Mouse (Mus musculus) lung, postnatal 36 days (tissue): ENCODE measurements at regions not wholly inside any gene's neighbourhood (a gene's known extent, or its start where the extent isn't known, plus 50 kb on each side); places are given as distances from the start of the nearest gene placed in this dataset.
A peak's percentile ranks its signal among the peaks of the same experiment; 100 is the strongest.

Experiments
- DNase-seq: peaks from one replicate; pipeline ENCODE4 v3.0.0; 2022; ENCODE audit warnings: mixed read lengths

DNA sequence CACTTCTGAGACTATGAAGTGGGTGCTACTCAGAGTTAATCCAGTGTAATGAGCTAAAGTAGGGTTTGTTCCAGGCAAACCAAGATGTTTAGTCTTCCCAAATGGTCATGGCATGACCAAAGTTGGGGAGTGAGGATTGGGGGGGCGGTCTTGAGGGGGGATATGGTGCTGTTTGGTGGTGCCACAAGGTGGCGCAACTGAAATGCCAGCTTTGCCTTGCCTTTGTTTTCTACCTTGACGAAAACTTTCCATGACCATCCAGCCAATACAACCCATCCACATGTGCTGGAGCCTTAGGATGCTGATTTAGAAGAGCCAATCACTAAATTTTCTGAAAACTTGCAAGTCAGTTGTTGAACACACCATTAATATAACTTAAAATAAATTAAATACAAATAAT lies 358.9 kb downstream of the Bcor start:
- DNase-seq: no peak

DNA sequence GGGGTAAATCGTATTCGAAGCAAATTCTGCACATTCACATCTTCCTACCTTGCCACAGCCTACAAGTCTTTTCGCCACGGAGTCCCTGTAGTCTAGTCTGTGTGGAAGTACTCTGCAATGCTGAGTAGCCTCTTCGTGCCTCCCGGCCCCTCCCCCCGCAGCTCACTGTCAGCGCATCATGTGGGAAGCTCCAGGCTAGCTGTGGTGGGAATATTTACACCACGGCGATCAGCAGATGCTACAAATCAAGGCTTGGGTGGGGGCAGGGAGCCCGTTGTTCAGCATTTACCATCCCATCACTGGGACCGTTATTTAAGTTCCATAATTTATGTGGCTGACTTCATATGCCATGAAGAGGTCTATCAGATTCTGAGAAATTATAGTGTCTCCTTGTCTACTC lies 358.5 kb downstream of the Bcor start:
- DNase-seq: no peak

DNA sequence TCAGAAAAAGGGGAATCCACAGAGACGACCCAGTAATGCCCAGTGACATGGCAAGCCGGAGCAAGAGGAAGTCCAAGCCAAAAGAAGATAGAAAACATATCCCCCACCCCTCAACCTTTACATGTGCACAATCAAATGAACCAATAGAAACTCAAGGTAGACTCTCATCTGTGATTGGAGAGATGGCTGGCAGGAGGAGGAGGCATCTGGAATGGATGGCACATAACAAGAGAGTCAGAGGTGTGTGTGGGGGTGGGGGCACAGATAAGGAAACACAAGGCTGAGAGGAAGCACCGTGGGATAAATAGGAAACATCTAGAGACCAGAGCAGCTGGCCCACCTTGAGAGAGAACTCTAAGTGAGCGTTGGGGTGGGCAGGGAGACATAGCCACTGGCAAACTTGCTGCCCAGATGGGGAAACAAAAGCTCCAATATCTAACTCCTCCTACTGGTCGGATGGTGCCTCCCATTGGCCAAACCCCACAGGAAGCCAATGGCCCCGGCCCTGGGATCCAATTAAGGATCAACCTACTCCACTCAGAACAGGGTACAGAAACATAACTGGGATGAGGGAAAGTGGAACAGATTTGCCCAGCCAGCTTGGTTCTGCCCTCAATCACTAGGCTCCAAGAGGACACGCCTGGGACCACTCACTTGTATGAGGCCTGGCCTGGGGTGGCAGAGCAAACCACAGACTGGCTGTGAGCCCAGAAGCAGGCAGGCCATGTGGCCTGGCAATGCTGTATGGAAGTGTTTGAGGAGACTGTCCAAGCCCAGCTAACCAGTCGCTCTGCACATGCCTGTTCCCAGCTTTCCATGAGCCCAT lies 357.9 kb downstream of the Bcor start:
- DNase-seq: peak; percentile 51

DNA sequence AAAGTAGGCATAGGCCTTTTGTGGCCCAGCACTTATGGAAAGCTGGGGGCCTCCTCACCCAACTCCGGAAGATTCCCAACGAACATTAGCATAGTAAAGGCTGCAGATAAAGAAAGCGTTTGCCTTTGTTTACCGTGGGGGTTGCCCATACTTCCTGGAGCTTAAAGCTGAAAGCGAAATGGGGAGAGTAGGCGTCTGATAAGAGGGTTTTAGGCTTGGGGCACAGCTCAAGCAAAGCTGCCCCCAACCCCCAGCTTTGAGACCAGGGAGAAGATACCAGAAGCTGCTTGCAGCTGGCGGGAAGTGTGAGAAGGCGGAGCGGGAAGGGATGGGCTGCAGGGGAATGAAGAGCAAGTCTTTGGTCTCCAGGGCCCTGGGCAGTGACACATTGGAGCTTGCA lies 356.9 kb downstream of the Bcor start:
- DNase-seq: no peak

DNA sequence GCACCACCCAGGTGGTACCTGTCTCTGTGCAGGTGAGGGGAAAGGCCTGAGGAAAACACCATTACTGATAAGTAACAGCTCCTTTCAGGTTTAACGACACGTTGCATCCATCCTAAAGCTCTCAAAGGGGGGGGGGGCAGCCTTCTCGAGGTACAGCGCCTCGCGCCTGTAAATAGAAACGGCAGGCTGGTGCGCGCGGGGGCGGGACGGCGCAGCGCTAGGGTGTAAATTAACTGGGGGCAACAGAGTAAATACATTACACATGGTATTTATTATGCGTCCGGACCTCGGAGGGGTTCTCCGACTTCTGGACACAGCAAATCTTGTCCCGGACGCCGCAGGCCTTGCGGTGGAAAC lies 353.3 kb downstream of the Bcor start:
- DNase-seq: no peak

DNA sequence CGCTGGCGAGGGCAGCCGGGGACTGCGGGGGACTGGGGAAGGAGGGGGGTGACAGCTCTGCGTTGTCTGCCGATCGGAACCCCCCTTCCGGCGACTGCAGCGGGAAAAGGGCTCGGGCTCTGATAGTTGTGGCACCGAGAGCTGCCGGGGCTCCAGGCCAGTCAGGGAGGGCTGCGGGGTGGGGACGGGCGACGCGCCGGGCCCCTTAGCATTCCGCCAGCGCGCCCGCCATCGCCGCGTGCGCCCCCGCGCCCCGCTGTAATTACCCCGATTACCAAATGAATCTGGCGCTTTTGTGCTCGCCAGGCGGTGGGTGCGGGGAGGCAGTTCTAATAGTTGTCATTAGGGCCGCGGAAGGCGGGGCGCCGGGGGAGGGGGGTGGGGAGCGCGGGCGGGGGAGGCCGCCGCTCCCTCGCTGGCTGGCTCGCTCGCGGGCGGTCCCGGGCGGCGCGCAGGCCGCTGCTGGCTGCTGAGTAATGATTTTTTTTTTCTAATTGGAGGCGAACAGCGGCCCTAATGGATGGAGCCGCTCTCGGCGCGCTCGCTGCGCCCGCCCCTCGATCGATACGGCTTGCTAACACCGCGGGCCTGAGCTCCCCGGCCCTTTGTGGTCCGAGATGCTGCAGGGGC lies 352.8 kb downstream of the Bcor start:
- DNase-seq: peak; percentile 34

DNA sequence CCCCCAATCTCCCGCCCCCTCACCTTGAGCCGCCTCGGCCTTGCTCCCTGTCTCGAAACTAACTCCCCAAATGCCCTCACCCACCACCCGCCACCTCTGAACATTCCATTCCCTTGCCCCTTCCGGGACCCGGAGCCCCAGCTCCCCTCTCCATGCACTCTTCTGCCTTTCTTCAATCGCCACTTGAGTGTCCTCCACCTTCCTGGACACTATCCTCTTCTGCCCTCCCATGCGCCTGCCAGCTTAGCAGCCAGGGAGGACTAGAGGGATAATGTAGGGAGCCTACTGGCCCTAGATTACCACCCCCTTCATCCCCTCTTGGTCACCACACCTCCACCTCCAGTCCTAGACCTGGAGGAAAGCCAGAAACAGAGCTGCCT lies 352.3 kb downstream of the Bcor start:
- no peak for DNase-seq

DNA sequence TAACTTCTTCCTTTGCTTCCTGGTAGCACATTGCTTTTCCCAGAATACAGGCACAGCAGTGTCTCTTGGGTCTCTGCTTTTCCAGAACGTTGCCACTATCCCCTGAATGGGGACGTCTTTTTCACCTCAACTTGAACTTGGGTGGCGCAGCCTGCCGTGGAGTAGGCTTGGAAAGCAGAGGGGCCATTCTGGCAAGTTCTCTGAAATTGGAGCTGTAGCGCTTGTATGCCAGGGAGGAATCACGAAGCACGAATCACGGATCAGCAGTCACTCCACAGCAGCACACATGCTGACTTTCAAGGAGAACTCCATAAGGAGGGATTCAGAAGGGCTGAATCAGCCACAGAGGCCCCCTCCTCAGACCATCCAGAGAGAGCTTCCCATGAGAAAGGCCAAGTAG lies 351.2 kb downstream of the Bcor start:
- no peak for DNase-seq

DNA sequence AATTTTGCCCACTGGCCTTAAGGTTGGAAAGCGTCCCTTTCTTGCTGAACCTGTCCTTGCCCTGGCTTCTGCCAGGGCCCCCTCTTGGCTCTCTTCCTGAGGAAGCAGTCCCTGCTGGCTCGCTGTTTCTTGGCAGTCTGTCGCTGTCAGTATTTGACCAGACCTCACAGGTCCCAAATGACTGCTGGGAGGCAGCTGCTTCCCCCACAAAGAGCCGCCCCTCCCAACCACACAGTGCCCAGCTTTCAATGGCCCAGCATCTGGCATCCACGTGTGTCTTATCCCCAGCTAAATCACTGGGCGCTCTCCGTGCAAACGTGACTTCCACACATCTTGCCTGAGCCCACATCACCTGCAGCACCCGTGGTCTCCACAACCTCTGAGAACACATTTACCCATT lies 345.3 kb downstream of the Bcor start:
- no peak for DNase-seq

DNA sequence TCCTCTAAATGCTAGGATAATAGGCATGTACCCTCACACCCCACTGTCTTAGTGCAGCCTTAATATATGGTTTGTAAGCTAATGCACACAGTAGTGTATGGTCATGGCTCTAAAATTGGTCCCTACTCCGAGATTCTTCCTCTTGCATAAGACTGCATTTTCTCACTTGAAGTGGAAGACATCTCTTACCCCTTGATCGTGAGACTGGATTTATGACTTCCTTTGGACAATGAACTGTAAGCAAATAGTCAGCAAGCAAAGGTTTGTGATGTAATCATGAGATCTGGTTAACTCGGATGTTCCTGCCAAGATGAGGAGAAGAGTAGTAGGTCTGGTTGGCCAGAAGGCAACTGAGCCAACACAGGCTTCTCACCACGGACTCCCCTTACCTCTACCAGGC lies 344.3 kb downstream of the Bcor start:
- DNase-seq: no peak

DNA sequence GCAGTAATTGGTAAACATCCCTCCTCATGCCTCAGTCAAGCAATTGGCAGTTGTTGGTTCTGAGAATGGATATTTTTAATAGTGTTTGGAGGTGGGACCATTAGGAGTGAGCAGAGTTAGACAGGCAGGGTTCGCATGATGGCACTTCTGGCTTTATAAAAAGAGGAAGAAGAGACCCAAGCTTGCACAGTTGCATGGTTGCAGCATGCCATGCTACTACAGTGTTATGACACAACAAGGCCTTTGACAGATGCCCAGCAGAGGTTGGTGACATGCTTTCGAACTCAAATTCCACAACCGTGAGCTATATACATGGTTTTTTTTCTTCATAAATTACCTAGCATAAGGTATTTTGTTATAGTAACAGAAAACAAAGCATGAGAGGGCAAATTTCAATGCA lies 341.5 kb downstream of the Bcor start:
- DNase-seq: no peak

DNA sequence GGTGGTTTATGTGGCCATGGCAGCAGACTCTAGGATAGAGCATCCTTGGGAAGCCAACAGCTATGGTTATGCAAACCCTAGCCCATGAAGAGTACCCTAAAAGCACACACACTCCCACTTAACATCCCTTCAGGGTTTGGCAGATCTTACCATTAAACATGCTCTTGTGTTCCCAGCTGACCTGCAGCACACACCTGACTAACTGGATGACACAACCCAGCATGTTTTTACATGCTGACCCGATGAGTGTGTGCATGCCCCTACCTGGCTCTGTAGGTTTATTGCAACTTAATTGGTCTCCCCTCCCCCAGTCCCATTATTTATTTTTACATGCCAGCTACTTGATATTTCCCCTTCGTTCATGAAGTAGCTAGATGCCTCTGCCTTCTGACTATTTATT lies 339.0 kb downstream of the Bcor start:
- no peak for DNase-seq

DNA sequence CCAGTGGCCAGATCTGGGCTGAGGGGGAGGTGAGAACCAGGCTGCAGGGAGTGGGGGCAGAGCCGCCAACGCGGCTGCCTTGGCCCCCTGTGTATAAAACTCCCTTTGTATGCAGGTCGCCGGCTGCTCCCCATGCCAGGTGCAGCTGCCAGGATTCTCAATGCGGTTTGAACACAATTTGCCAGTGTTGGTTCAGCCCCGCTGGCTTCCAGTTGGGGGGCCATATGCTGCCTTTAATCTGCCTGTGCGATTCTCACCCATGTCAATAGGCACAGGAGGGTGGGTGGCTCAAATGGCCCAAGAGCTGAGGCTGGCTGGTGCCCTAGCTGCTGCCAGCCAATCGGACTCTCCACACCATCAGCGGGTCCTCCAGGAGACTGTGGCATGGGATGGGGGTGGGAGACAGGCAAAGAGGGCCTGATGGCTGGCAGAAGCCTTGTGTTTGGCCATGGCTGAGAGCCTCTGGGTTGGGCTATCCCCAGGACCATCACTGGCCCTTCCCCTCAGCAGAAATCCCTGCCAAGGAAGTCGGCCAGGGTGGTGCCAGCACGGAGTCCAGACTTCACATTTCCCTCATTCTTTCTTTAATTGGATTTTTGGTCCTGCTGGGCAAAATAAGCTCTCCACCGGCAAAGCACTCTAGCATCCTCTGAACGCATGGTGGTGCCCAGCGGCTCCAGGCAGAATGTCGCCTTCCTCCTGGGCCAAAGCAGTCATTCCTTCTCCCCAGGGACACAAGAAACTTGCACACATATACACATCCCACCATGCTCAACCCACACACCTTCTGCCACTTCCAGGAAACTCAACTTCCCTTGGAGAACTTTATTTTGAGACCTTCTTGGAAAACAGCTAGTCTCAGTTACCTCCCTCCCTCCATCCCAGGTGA lies 338.0 kb downstream of the Bcor start:
- no peak for DNase-seq

DNA sequence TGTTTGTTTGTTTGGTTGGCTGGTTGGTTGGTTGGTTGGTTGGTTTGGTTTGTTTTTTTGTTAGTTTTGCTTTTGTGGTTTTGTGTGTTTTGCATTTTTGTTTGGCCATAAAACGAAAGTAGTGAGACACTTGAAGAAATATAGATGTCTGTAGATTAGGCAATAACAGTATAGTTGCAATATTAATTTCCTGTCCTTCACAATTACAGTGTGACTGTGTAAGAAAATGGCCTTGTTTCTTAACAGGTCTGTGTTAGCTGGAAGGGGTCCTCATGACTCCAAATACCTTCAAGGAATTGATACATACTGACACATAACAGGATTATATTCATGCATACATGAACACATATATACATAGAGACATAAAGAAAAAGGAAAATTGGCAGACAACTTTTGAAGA lies 334.2 kb downstream of the Bcor start:
- no peak for DNase-seq

DNA sequence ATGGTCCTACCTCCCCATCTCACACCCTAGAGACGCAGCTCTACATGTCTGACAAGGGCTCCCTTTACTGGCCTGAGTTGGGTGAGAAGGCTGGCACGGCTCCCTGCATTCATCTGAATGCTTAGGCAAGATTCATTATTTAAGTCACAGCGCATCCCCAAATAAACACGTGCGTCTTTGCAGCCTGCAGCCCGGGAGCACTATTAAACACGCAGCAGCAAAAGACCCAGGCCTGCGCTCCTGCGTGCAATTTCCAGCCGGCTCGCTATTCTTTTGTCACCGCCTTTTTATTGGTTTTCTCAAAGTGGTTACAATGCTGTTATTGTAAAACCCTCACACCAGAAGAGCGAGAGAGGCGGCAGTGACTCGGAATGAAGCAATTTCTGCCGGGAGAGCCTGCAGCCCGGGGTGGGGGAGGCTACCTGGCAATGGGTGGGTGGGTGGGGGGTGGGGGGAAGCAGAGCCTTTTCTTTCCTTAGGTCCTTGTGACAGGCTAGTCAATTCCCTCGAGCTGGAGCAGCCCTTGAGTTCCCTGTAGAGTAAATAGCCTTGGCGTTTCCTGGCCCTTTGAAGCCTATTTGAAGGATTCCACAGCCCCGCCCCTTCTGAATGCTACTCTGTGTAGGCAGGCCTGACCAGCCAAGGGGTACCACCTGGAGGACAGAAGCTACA lies 333.3 kb downstream of the Bcor start:
- DNase-seq: no peak

DNA sequence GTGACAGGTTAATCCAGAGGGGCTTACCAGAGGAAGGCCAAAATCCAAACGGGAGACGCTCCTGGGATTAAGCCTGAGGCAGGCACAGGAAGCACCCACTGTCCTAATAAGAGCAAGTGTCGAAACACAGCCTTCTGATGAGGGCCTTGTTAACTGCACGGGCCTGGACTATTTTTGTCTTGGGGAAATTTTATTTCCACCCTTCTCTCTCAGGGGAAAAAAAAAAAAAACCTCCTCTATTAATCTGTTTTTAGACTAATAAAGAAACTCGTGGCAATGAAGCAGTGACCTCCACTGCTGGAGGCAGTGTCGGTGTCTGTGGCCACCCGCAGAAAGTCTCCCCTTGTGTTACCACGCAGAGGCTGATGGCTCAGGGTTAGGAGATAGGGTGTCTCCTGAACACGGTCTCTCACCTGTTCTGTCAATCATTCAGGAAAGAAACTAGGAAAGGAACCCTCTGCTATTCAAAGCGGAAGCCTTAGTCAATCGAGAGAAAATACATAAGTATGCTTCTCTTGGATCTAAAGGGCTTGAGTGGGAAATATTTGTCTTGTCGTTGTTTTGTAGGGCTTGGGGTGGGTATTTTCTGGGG lies 330.6 kb downstream of the Bcor start:
- no peak for DNase-seq

DNA sequence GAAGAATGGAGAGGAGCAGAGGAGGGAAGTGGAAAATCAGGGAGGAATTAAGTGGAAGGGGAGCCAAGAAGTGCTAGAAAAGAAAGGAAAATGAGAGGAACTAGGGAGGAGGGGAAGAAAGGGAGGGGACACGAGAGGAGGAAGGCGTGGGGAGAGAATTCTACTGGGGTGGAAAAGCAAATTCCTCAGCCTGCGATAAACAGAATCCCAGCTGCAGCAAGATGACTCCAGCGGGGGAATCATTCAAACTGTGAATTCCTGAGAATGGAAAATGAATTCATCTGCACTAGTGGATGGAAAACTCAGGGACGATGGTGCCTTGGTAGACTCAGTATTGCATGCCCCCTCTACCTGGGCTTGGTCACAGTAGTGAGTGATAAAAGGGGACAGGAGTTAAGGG lies 322.6 kb downstream of the Bcor start:
- DNase-seq: no peak

DNA sequence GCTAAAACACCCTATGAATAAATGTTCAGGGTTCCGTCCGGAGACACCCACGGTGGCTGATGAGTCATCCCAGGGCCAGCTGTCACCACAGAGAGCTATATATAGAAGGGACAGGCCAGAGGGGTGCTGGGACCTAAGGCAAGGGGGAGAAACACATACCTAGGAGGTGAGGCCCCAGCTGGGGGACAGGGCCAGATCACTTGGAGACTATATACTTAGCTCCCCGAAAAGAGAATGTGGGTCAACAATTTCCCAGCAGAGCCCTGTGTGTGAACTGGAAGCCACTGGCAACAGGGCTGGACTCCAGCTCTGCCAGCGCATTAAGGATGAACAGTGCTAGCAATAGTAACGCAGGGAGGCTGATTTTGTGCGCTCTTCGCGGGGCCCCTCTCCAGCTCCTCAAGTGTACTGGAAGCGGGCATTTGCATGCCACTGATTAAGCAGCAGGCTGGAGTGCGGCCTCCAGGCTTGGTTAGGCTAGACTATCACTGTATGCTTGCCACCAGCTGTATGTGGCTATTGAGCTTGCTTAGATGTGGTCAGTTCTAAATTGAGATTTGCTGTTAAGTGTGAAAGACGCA lies 320.4 kb downstream of the Bcor start:
- peak; percentile 24 for DNase-seq

DNA sequence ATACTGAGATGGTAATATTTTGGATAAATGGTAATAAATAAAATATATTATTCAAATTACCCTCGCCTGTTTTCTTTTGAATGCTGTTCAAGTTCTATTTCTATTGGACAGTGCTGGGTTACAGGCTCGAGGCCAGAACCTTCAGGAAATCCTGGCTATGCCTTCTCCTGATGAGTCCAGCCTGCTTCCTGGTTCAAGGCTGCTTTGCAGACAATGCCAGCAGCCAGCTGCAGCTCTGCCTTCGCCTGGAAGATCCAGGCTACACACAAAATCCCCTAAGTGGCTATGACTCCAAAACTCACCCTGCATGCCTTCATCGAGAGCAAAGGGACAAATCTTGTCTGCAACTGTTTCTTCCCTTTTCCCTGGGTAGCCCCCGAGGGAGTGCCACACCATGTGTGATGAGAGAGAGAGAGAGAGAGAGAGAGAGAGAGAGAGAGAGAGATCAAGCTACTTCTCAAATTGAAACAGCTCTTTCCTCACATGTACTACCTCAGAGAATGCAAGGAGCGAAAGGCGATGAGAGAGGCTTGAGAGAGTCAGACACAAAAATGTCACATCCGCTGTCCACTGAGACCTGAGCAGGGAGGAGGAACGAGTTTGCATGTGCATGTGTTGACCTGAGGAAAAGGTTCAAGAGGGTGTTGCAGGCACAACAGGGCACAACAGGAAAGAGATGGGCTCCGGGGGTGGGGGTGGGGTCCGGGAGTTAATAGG lies 319.7 kb downstream of the Bcor start:
- peak; percentile 42 for DNase-seq

DNA sequence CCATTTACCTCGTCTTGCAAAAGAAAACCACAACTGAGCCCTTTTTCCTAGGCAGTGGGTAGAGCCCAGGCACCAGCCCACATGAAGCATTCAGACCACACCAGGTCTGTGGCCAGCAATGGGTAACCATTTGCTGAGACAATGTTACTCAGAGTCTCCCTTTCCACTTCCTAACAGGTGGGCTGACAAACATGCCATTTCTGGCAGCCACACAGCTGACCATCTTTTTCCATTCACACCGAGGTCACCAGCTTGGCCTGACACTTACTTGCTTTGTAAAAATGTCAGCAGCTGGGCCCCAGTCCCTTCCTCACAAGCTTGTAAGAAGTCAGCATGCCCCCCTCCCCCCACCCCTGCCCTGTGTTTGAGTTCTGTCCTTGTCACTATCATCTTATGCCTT lies 314.6 kb downstream of the Bcor start:
- DNase-seq: no peak

DNA sequence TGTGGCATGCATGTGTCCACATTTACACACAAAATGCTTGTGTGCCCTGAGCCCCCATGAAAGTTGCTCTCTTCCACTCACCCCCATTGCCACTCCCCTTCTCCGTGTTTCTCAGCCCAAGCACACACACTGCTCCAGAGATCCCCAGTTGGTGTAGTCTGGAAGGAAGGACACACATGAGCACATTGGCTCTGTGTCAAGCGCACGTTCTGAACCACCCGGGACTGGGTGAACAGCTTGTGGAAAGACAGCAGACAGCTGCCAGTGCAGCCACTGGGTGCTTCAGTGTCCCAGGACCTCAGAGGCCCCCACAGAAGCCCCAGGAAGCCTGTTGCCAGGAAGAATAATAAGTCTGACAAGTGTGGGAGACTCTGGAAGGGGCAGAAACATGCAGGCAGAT lies 304.2 kb downstream of the Bcor start:
- peak; percentile 52 for DNase-seq

DNA sequence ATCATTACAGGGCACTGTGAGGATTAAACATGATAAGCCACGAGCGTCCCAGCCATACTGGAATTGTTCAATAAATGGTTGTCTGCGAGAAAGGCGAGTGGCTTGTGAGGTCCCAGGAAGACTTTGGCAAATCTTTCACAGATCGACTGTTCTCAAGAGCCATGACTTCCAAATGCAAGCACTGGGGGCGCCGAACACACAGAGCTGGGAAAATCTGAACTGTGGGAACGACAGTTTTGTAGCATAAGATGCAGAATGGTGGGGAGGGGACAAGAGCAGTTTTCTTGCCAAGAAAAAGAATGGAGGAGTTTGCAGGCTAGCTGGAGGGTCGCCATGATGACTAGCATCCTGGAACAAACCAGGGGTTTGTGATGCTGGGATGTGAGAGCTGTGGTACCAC lies 300.8 kb downstream of the Bcor start:
- DNase-seq: no peak
